In genomic region chr4:109484621-109485020, GRCm38 (mm10) we compare ENCODE assay signal across 8 mouse cellular contexts. TPM values are rescaled to one million over a fixed set of nuclear protein-coding genes. Genes with fewer than 3 reads are reported as not detected.
DNase-seq lines count a peak whose midpoint lies in the region; ATAC-seq lines count a peak whose summit lies in the region.

Gene Rnf11, minus strand, starts transcription at chr4:109484728.

- H3K4me2 ChIP-seq in forebrain, embryonic 12.5 days: no peak within 1 kb of the TSS
- no peak within 1 kb of the TSS for H3K4me2 ChIP-seq in liver, embryonic 11.5 days
- H3K4me2 ChIP-seq in neural tube, embryonic 13.5 days: no peak within 1 kb of the TSS

- DNase-seq in urinary bladder, adult 2 months (ENCODE audit: low spot score): no peak
- no peak for DNase-seq in urinary bladder, postnatal 10 days (ENCODE audit: low spot score)
- no peak for DNase-seq in heart, postnatal 4 days
- no peak for DNase-seq in liver, embryonic 11.5 days (ENCODE audit: low spot score)
- DNase-seq in frontal cortex, postnatal 14 days (ENCODE audit: low spot score in 2 of 2): no peak
- DNase-seq in B cell, adult 2 months: no peak

- no peak within 1 kb of the TSS for H3K27ac ChIP-seq in forebrain, embryonic 12.5 days
- H3K27ac ChIP-seq in liver, embryonic 11.5 days (ENCODE audit: low read depth, low read length): no peak within 1 kb of the TSS
- H3K27ac ChIP-seq in neural tube, embryonic 13.5 days (replicated peaks): no peak within 1 kb of the TSS

- no peaks in the 10 kb centered on the region for H3K36me3 ChIP-seq in forebrain, embryonic 12.5 days (replicated peaks)
- no peaks in the 10 kb centered on the region for H3K36me3 ChIP-seq in liver, embryonic 11.5 days (ENCODE audit: control insufficient read depth, insufficient read depth, low read length)
- H3K36me3 ChIP-seq in neural tube, embryonic 13.5 days: no peaks in the 10 kb centered on the region

- no peak within 1 kb of the TSS for H3K9ac ChIP-seq in forebrain, embryonic 12.5 days
- no peak within 1 kb of the TSS for H3K9ac ChIP-seq in liver, embryonic 11.5 days (ENCODE audit: low read depth, low read length)
- H3K9ac ChIP-seq in neural tube, embryonic 13.5 days: no peak within 1 kb of the TSS

- no peaks in the 10 kb centered on the region for H3K9me3 ChIP-seq in forebrain, embryonic 12.5 days
- no peaks in the 10 kb centered on the region for H3K9me3 ChIP-seq in liver, embryonic 11.5 days (ENCODE audit: control insufficient read depth, low read length)
- H3K9me3 ChIP-seq in neural tube, embryonic 13.5 days: no peaks in the 10 kb centered on the region

- no peaks in the 10 kb centered on the region for H3K4me1 ChIP-seq in forebrain, embryonic 12.5 days
- H3K4me1 ChIP-seq in liver, embryonic 11.5 days (replicated peaks; ENCODE audit: control insufficient read depth, insufficient read depth, low read length): no peaks in the 10 kb centered on the region
- no peaks in the 10 kb centered on the region for H3K4me1 ChIP-seq in neural tube, embryonic 13.5 days (replicated peaks)

- no peaks in the 10 kb centered on the region for H3K27me3 ChIP-seq in forebrain, embryonic 12.5 days
- H3K27me3 ChIP-seq in liver, embryonic 11.5 days (replicated peaks; ENCODE audit: control insufficient read depth, insufficient read depth, low read length): no peaks in the 10 kb centered on the region
- no peaks in the 10 kb centered on the region for H3K27me3 ChIP-seq in neural tube, embryonic 13.5 days

- H3K4me3 ChIP-seq in forebrain, embryonic 12.5 days (replicated peaks): no peak within 1 kb of the TSS
- H3K4me3 ChIP-seq in liver, embryonic 11.5 days (ENCODE audit: low read depth, low read length): no peak within 1 kb of the TSS
- no peak within 1 kb of the TSS for H3K4me3 ChIP-seq in neural tube, embryonic 13.5 days

- no peak for ATAC-seq in forebrain, embryonic 12.5 days (ENCODE audit: low FRiP score)
- no peak for ATAC-seq in liver, embryonic 11.5 days (replicated peaks; ENCODE audit: low FRiP score)
- no peak for ATAC-seq in neural tube, embryonic 13.5 days (ENCODE audit: low read depth)

- WGBS in forebrain, embryonic 12.5 days: 83% methylated on average over 3 of the region's 3 CpGs
- 73% methylated on average over 3 of the region's 3 CpGs for WGBS in liver, embryonic 11.5 days
- 89% methylated on average over 3 of the region's 3 CpGs for WGBS in neural tube, embryonic 13.5 days

RNA-seq across cellular contexts. Expression of gene Rnf11, which starts in this region (rescaled TPM):
- polyA plus RNA-seq in urinary bladder, adult 2 months (2012; rRNA removed): 72.9 and 75.3 TPM in 2 replicates
- polyA plus RNA-seq in forebrain, embryonic 12.5 days (2016; fragmentation: Nextera tagmentation; extraction: Ambion mirVana): 49.1 and 53.8 TPM in 2 replicates
- 100 to 1,000 TPM; 106 to 107 TPM for total RNA-seq in heart, postnatal 4 days (2021)
- 25.0 and 25.2 TPM in 2 replicates for polyA plus RNA-seq in liver, embryonic 11.5 days (2014; fragmentation: Nextera tagmentation; extraction: Ambion mirVana)
- polyA plus RNA-seq in neural tube, embryonic 13.5 days (2015; fragmentation: Nextera tagmentation; extraction: Ambion mirVana): 66.7 and 72.5 TPM in 2 replicates
